Mouse (Mus musculus): Measurements from ENCODE around the gene Olfr666. TPM values are rescaled to one million over a fixed set of nuclear protein-coding genes. Genes with fewer than 3 reads are reported as not detected.
"Not testable (repeated sequence)": the region's sequence is repeated elsewhere in the genome, so short reads cannot be mapped to it uniquely, and the experiment has no call there.

Gene Olfr666
- polyA plus RNA-seq, 1 experiment from 2014 or later: not detected

GRCm38 (mm10) chr7:104855248-104855750 is 40.5 kb downstream of the Olfr666 start:
- Histone ChIP-seq H3K27ac (ENCODE audit: low read depth) (no peak overlapping the region), H3K9ac (no peak overlapping the region), H3K4me1 (ENCODE audit: insufficient read depth) (no peaks in the 10 kb centered on the region), H3K4me3 (ENCODE audit: low read depth, low read length) (no peak overlapping the region), H3K9me3 (ENCODE audit: low read depth, low read length) (no peaks in the 10 kb centered on the region), H3K27me3 (ENCODE audit: insufficient read depth, low read length) (no peaks in the 10 kb centered on the region), H3K4me2 (no peak overlapping the region), H3K36me3 (ENCODE audit: insufficient read depth) (no peaks in the 10 kb centered on the region)
- WGBS: 74% methylated on average over 3 of the region's 3 CpGs
- DNase-seq (no peak), ATAC-seq (ENCODE audit: insufficient read depth) (no peak)
- TF ChIP-seq CTCF (IDR thresholded peaks at IDR 0.05; ENCODE audit: low read depth): no peak

GRCm38 (mm10) chr7:104851546-104851945 is 44.2 kb downstream of the Olfr666 start:
- H3K36me3 ChIP-seq (ENCODE audit: insufficient read depth); H3K27me3 ChIP-seq (ENCODE audit: insufficient read depth, low read length); H3K9ac ChIP-seq; H3K4me2 ChIP-seq; DNase-seq; H3K4me1 ChIP-seq (ENCODE audit: insufficient read depth); H3K9me3 ChIP-seq (ENCODE audit: low read depth, low read length); H3K4me3 ChIP-seq (ENCODE audit: low read depth, low read length); ATAC-seq (ENCODE audit: insufficient read depth); H3K27ac ChIP-seq (ENCODE audit: low read depth): not testable (repeated sequence)
- 84% methylated on average over 2 of the region's 2 CpGs for WGBS

GRCm38 (mm10) chr7:104843731-104844287 is 51.9 kb downstream of the Olfr666 start:
- no peaks in the 10 kb centered on the region for H3K36me3 ChIP-seq (ENCODE audit: insufficient read depth)

GRCm38 (mm10) chr7:104842503-104842902 is 53.2 kb downstream of the Olfr666 start, which contains the start of gene Usp17lb:
Gene Usp17lb, minus strand, starts transcription at chr7:104842603.
- no peak within 1 kb of the TSS for H3K4me2 ChIP-seq
- H3K9me3 ChIP-seq (ENCODE audit: low read depth, low read length): no peaks in the 10 kb centered on the region
- H3K27me3 ChIP-seq (ENCODE audit: insufficient read depth, low read length): no peaks in the 10 kb centered on the region
- DNase-seq: no peak
- ATAC-seq (ENCODE audit: insufficient read depth): no peak
- no peak within 1 kb of the TSS for H3K4me3 ChIP-seq (ENCODE audit: low read depth, low read length)
- TF ChIP-seq CTCF (IDR thresholded peaks at IDR 0.05; ENCODE audit: low read depth): no peak
- no peaks in the 10 kb centered on the region for H3K36me3 ChIP-seq (ENCODE audit: insufficient read depth)
- 48% methylated on average over 1 of the region's 1 CpGs for whole genome bisulfite sequencing
- H3K9ac ChIP-seq: no peak within 1 kb of the TSS
- H3K4me1 ChIP-seq (ENCODE audit: insufficient read depth): no peaks in the 10 kb centered on the region
- no peak within 1 kb of the TSS for H3K27ac ChIP-seq (ENCODE audit: low read depth)

More at GRCm38 (mm10) chr7:104843731-104844287, 51.9 kb downstream of the Olfr666 start:
- Histone ChIP-seq H3K4me2 (no peak overlapping the region), H3K4me3 (ENCODE audit: low read depth, low read length) (no peak overlapping the region), H3K9ac (no peak overlapping the region), H3K4me1 (ENCODE audit: insufficient read depth) (no peaks in the 10 kb centered on the region), H3K27me3 (ENCODE audit: insufficient read depth, low read length) (no peaks in the 10 kb centered on the region), H3K9me3 (ENCODE audit: low read depth, low read length) (no peaks in the 10 kb centered on the region), H3K27ac (ENCODE audit: low read depth) (no peak overlapping the region)
- WGBS: 54% methylated on average over 1 of the region's 1 CpGs
- TF ChIP-seq CTCF (IDR thresholded peaks at IDR 0.05; ENCODE audit: low read depth): no peak
- DNase-seq (no peak), ATAC-seq (ENCODE audit: insufficient read depth) (no peak)

Other genes starting within 250 kb of the Olfr666 start
- gene Olfr658, start 248.6 kb downstream of the Olfr666 start, polyA plus RNA-seq (2014; fragmentation: Nextera tagmentation; extraction: Ambion mirVana): 0.07 TPM in 1 of 2 replicates, not detected in the other
- gene Olfr659, start 229.2 kb downstream of the Olfr666 start, polyA plus RNA-seq (2014; fragmentation: Nextera tagmentation; extraction: Ambion mirVana): not detected in 2 replicates
- not detected in 2 replicates for gene Olfr661, start 209.5 kb downstream of the Olfr666 start, polyA plus RNA-seq (2014; fragmentation: Nextera tagmentation; extraction: Ambion mirVana)
- not detected in 2 replicates for gene Usp17le, start 118.5 kb downstream of the Olfr666 start, polyA plus RNA-seq (2014; fragmentation: Nextera tagmentation; extraction: Ambion mirVana)
- not detected in 2 replicates for gene Usp17lb, start 53.3 kb downstream of the Olfr666 start, polyA plus RNA-seq (2014; fragmentation: Nextera tagmentation; extraction: Ambion mirVana)
- not detected in 2 replicates for gene Usp17la, start 38.9 kb downstream of the Olfr666 start, polyA plus RNA-seq (2014; fragmentation: Nextera tagmentation; extraction: Ambion mirVana)
- gene Olfr665, start 17.9 kb downstream of the Olfr666 start, polyA plus RNA-seq (2014; fragmentation: Nextera tagmentation; extraction: Ambion mirVana): not detected in 2 replicates
- gene Olfr667, start 25.5 kb upstream of the Olfr666 start, polyA plus RNA-seq (2014; fragmentation: Nextera tagmentation; extraction: Ambion mirVana): not detected in 2 replicates
- gene Olfr668, start 32.1 kb upstream of the Olfr666 start, polyA plus RNA-seq (2014; fragmentation: Nextera tagmentation; extraction: Ambion mirVana): not detected in 2 replicates
- gene Olfr669, start 38.3 kb upstream of the Olfr666 start, polyA plus RNA-seq (2014; fragmentation: Nextera tagmentation; extraction: Ambion mirVana): not detected in 2 replicates
- not detected in 2 replicates for gene Olfr670, start 66.7 kb upstream of the Olfr666 start, polyA plus RNA-seq (2014; fragmentation: Nextera tagmentation; extraction: Ambion mirVana)
- not detected in 2 replicates for gene Olfr671, start 83.2 kb upstream of the Olfr666 start, polyA plus RNA-seq (2014; fragmentation: Nextera tagmentation; extraction: Ambion mirVana)
- not detected in 2 replicates for gene Olfr672, start 106.1 kb upstream of the Olfr666 start, polyA plus RNA-seq (2014; fragmentation: Nextera tagmentation; extraction: Ambion mirVana)
- gene Olfr675, start 132.5 kb upstream of the Olfr666 start, polyA plus RNA-seq (2014; fragmentation: Nextera tagmentation; extraction: Ambion mirVana): not detected in 2 replicates
- not detected in 2 replicates for gene Olfr676, start 136.7 kb upstream of the Olfr666 start, polyA plus RNA-seq (2014; fragmentation: Nextera tagmentation; extraction: Ambion mirVana)
- not detected in 2 replicates for gene Olfr677, start 155.4 kb upstream of the Olfr666 start, polyA plus RNA-seq (2014; fragmentation: Nextera tagmentation; extraction: Ambion mirVana)
- not detected in 2 replicates for gene Olfr678, start 168.5 kb upstream of the Olfr666 start, polyA plus RNA-seq (2014; fragmentation: Nextera tagmentation; extraction: Ambion mirVana)
- not detected in 2 replicates for gene Olfr679, start 185.3 kb upstream of the Olfr666 start, polyA plus RNA-seq (2014; fragmentation: Nextera tagmentation; extraction: Ambion mirVana)
- not detected in 2 replicates for gene Olfr680-ps1, start 196.9 kb upstream of the Olfr666 start, polyA plus RNA-seq (2014; fragmentation: Nextera tagmentation; extraction: Ambion mirVana)
- gene Olfr681, start 220.9 kb upstream of the Olfr666 start, polyA plus RNA-seq (2014; fragmentation: Nextera tagmentation; extraction: Ambion mirVana): not detected in 2 replicates

All from lung, embryonic 14.5 days (tissue).